Mouse (Mus musculus) CH12.LX (cell line): Measurements from ENCODE around the gene Gm38392. TPM values are rescaled to one million over a fixed set of nuclear protein-coding genes. Genes with fewer than 3 reads are reported as not detected.

ENCODE experiments used
- DNase-seq: peaks from one replicate; pipeline ENCODE4 v3.0.0-alpha.2; 2013; ENCODE audit errors: extremely low read depth
- H3K27ac ChIP-seq: 2 replicates; pipeline ENCODE4 v1.5.1; 2012; ENCODE audit warnings: low read depth, mild to moderate bottlenecking, control low read depth, moderate library complexity; ENCODE audit not compliant: insufficient read depth
- H3K27me3 ChIP-seq: replicated peaks from 2 replicates; pipeline ENCODE3; 2012; ENCODE audit warnings: inconsistent platforms
- H3K36me3 ChIP-seq, 2 experiments: replicated peaks in 1 of 2; 2 replicates each; pipeline versions ENCODE3 to v1.6.1; 2012; ENCODE audit warnings: inconsistent platforms in 1 of 2, low read length in 1 of 2, mild to moderate bottlenecking in 1 of 2, mixed read lengths in 1 of 2, moderate library complexity in 1 of 2; ENCODE audit not compliant: control insufficient read depth in 1 of 2, insufficient read depth in 1 of 2
- H3K4me1 ChIP-seq, 2 experiments: 2 replicates each; pipeline ENCODE4 v1.6.1; 2012; ENCODE audit warnings: inconsistent platforms in 1 of 2, moderate library complexity in 1 of 2; ENCODE audit not compliant: insufficient read depth in 2 of 2, control insufficient read depth in 1 of 2
- H3K4me2 ChIP-seq: 2 replicates; pipeline ENCODE4 v1.6.1; 2012; ENCODE audit warnings: low read depth, mild to moderate bottlenecking, control low read depth; ENCODE audit not compliant: poor library complexity, insufficient read depth, severe bottlenecking
- H3K4me3 ChIP-seq, 3 experiments: fragments of 150-350 bp in 1 of 3; sonication (generic) in 1 of 3; replicated peaks in 1 of 3; 2 replicates each; pipeline versions ENCODE3 to v1.5.1; 2011 to 2012; ENCODE audit warnings: low read depth in 2 of 3, low read length in 2 of 3, mild to moderate bottlenecking in 2 of 3, moderate library complexity in 2 of 3, control low read depth in 1 of 3, improper control_type of control experiment in 1 of 3, inconsistent platforms in 1 of 3, mixed read lengths in 1 of 3; ENCODE audit not compliant: poor library complexity in 1 of 3
- H3K79me2 ChIP-seq: replicated peaks from 2 replicates; pipeline ENCODE4 v1.6.1; 2012; ENCODE audit warnings: mild to moderate bottlenecking, moderate library complexity; ENCODE audit not compliant: control insufficient read depth, poor library complexity, insufficient read depth, severe bottlenecking; ENCODE audit errors: extremely low read depth
- H3K9ac ChIP-seq: 2 replicates; pipeline ENCODE4 v1.6.1; 2012; ENCODE audit warnings: low read depth, mild to moderate bottlenecking, control low read depth, moderate library complexity; ENCODE audit not compliant: insufficient read depth
- H3K9me3 ChIP-seq: replicated peaks from 2 replicates; pipeline ENCODE3; 2012; ENCODE audit warnings: low read length, inconsistent platforms, mixed read lengths
- BHLHE40 ChIP-seq: IDR thresholded peaks from 2 replicates; pipeline ENCODE4 v1.6.1; 2011; ENCODE audit warnings: mild to moderate bottlenecking, low read depth, low read length, improper control_type of control experiment
- CHD2 ChIP-seq: IDR thresholded peaks from 2 replicates; pipeline ENCODE4 v1.6.1; 2011; ENCODE audit warnings: low read length, improper control_type of control experiment
- EP300 ChIP-seq: IDR thresholded peaks from 2 replicates; pipeline ENCODE4 v1.6.1; 2011; ENCODE audit warnings: low read length, improper control_type of control experiment
- GABPA ChIP-seq: IDR thresholded peaks from 2 replicates; pipeline ENCODE4 v1.6.1; 2012; ENCODE audit warnings: low read depth, low read length, improper control_type of control experiment, inconsistent platforms; ENCODE audit not compliant: insufficient replicate concordance
- JUN ChIP-seq: IDR thresholded peaks from 2 replicates; pipeline ENCODE4 v1.6.1; 2011; ENCODE audit warnings: low read depth, mild to moderate bottlenecking, low read length, improper control_type of control experiment, moderate library complexity; ENCODE audit not compliant: insufficient read depth
- MXI1 ChIP-seq: IDR thresholded peaks from 2 replicates; pipeline ENCODE4 v1.6.1; 2011; ENCODE audit warnings: mild to moderate bottlenecking, low read depth, low read length, improper control_type of control experiment
- NELFE ChIP-seq: IDR thresholded peaks from 2 replicates; pipeline ENCODE4 v1.6.1; 2011; ENCODE audit warnings: low read depth, low read length, improper control_type of control experiment
- NRF1 ChIP-seq: IDR thresholded peaks from 2 replicates; pipeline ENCODE4 v1.6.1; 2014; ENCODE audit warnings: low read depth, mild to moderate bottlenecking, inconsistent platforms, low read length, improper control_type of control experiment, moderate library complexity
- PAX5 ChIP-seq: IDR thresholded peaks from 2 replicates; pipeline ENCODE4 v1.6.1; 2012; ENCODE audit warnings: low read length, inconsistent platforms, mixed read lengths
- RAD21 ChIP-seq: IDR thresholded peaks from 2 replicates; pipeline ENCODE4 v1.6.1; 2011; ENCODE audit warnings: low read depth, mild to moderate bottlenecking, low read length, improper control_type of control experiment, moderate library complexity
- USF2 ChIP-seq: conservative IDR thresholded peaks from 2 replicates; pipeline ENCODE4 v1.6.1; 2011; ENCODE audit warnings: low read depth, low read length, improper control_type of control experiment
- ZC3H11A ChIP-seq: IDR thresholded peaks from 2 replicates; pipeline ENCODE4 v1.6.1; 2012; ENCODE audit warnings: low read depth, mild to moderate bottlenecking, inconsistent platforms, low read length, improper control_type of control experiment
- ZMIZ1 ChIP-seq: IDR thresholded peaks from 2 replicates; pipeline ENCODE4 v1.6.1; 2012; ENCODE audit warnings: low read depth, mild to moderate bottlenecking, inconsistent platforms, low read length, improper control_type of control experiment
- dilution Hi-C: fragments of 300-500 bp; cut with MboI; formaldehyde crosslinking; loops from 2 replicates; pipeline ENCODE4 v1.14.3; 2020; ENCODE audit warnings: low sequenced_read_pairs; ENCODE audit not compliant: extremely low pct_unique_long_range_greater_than_20kb, extremely low pct_ligation_motif_present
- in situ Hi-C: fragments of 300-500 bp; cut with MboI; formaldehyde crosslinking; loops from 3 replicates; pipeline ENCODE4 v1.14.3; 2019; ENCODE audit warnings: low sequenced_read_pairs, low pct_ligation_motif_present, low pct_unique_long_range_greater_than_20kb, mixed read lengths
- polyA plus RNA-seq: library from polyadenylated mRNA; unstranded; fragments of >175 nt; gene quantifications from 2 replicates; pipeline ENCODE4 v1.2.1, GENCODE M21; 2012; ENCODE audit warnings: low read depth; ENCODE audit not compliant: insufficient read length
- total RNA-seq, 2 experiments: library from RNA; depleted of rRNA; stranded (reverse); fragments of 300-350 nt in 1 of 2; fragments of >200 nt in 1 of 2; gene quantifications; 2 replicates each; pipeline ENCODE4 v1.2.3; 2012 to 2014

The Gm38392 gene
- total and polyA plus RNA-seq, 3 experiments, result not detected

- no peak overlapping the region for H3K4me2 ChIP-seq
- H3K4me1 ChIP-seq, result peaks cover 0 to 8% of the 10 kb centered on the region in 2 experiments; a peak in 3 of 4 replicates
- H3K9me3 ChIP-seq, result peaks cover 9% of the 10 kb centered on the region
- H3K27me3 ChIP-seq, result peaks cover 85% of the 10 kb centered on the region
- no peaks in the 10 kb centered on the region for H3K36me3 ChIP-seq
- TF ChIP-seq PAX5 (no peak), ZMIZ1 (no peak), NELFE (no peak), ZC3H11A (no peak), BHLHE40 (no peak), EP300 (no peak), MXI1 (no peak), RAD21 (no peak), USF2 (no peak), GABPA (no peak)
- H3K4me3 ChIP-seq, result no peak overlapping the region
- no peak overlapping the region for H3K27ac ChIP-seq
- no peaks in the 10 kb centered on the region for H3K79me2 ChIP-seq
- dilution Hi-C loops, result no loop called here
- in situ Hi-C loops, result no loop called here
- no peak for DNase-seq
- no peak overlapping the region for H3K9ac ChIP-seq
Measured at GRCm38 (mm10) chr3:88217679-88218078, 69.3 kb downstream of the Gm38392 start.

GRCm38 (mm10) chr3:88216534-88217326 lies 70.3 kb downstream of the Gm38392 start:
- dilution Hi-C loops, result no loop called here
- H3K27ac ChIP-seq, result no peak overlapping the region
- peak overlapping the region; percentile 56 for H3K4me2 ChIP-seq
- no peak for DNase-seq
- in situ Hi-C loops, result no loop called here
- H3K36me3 ChIP-seq, result no peaks in the 10 kb centered on the region
- no peaks in the 10 kb centered on the region; a peak in 1 of 4 replicates for H3K4me1 ChIP-seq
- TF ChIP-seq NRF1 (no peak), CHD2 (no peak), JUN (no peak)
- peaks cover 9% of the 10 kb centered on the region for H3K9me3 ChIP-seq
- peaks cover 92% of the 10 kb centered on the region for H3K27me3 ChIP-seq
- H3K9ac ChIP-seq, result no peak overlapping the region
- no peaks in the 10 kb centered on the region for H3K79me2 ChIP-seq
- no peak overlapping the region for H3K4me3 ChIP-seq
